Mouse (Mus musculus): ENCODE measurements at regions not wholly inside any gene's neighbourhood (a gene's known extent, or its start where the extent isn't known, plus 50 kb on each side); places are given as distances from the start of the nearest gene placed in this dataset.

DNA sequence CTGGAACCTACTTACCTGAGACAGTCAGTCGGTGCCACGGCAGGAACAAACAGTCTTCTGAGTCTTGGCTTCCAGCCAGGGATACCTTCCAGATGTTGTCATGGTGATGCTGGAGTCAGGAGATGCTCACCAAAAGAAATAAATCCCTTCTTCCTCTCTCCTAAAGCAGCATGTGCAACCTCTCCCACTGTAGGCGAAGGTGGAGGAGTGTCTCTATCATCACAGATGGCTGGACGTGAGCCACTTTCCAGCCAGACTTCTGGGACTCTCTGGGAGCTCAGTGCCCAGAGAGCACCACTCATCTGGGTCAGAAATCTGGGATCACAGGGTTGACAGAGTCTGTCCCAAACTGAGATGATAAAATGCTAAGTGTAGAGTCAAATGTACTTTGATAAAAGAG lies 184.8 kb upstream of the Gjb5 start:
- no peak overlapping the region for H3K27ac ChIP-seq
- no peak overlapping the region for H3K4me3 ChIP-seq
- no peaks in the 10 kb centered on the region for H3K9me3 ChIP-seq
- no peak overlapping the region for H3K4me2 ChIP-seq
- no peaks in the 10 kb centered on the region for H3K27me3 ChIP-seq
- H3K36me3 ChIP-seq, result no peaks in the 10 kb centered on the region
- H3K9ac ChIP-seq, result no peak overlapping the region
- H3K4me1 ChIP-seq (replicated peaks), result 0 out of 2 replicates have a peak, but pooled peaks cover 4% of the 10 kb centered on the region
- no peak for ATAC-seq (ENCODE audit: low FRiP score)
- WGBS, result 61% methylated on average over 4 of the region's 4 CpGs

DNA sequence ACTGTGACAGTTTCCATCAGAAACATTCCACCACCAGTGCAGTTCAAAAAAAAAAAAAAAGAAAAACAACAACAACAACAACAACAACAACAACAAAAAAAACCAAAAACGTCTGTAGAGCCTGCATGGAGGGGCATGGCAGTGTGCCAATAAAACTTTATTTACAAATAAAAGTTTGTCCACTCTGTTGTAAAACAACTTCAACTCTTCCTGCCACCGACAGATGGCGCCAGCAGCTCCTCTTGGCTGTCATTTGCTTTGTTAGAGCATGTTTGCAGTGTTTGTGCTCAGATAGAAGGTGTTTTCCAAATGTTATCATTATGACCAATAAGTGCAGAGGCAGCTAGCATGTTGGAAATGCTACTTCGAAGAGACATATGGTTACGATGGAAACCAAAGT lies 179.0 kb upstream of the Gjb5 start:
- WGBS, result 47% methylated on average over 5 of the region's 5 CpGs
- Histone ChIP-seq H3K4me3 (no peak overlapping the region), H3K36me3 (no peaks in the 10 kb centered on the region), H3K27me3 (no peaks in the 10 kb centered on the region), H3K9ac (no peak overlapping the region), H3K9me3 (0 out of 2 replicates have a peak, but pooled peaks cover 6% of the 10 kb centered on the region), H3K4me1 (replicated peaks) (no peaks in the 10 kb centered on the region), H3K4me2 (no peak overlapping the region), H3K27ac (no peak overlapping the region)
- no peak for ATAC-seq (ENCODE audit: low FRiP score)

DNA sequence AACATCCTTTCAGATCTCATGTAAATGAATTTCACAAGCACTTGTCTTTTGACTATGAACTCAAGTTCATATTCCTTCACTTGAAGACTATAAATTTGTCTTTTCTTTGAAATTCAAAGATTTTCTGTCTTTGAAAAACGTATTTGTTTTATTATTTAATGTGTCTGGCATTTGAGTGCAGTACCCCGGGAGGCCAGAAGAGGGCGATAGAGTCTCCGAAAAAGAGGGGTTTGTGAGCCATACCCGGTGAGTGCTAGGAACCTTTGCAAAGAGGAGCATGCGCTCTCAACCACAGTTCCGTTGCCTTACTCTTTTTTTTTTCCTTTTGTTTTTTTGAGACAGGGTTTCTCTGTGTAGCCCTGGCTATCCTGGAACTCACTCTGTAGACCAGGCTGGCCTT lies 177.6 kb upstream of the Gjb5 start:
- no peak overlapping the region for H3K27ac ChIP-seq
- no peak for ATAC-seq (ENCODE audit: low FRiP score)
- 83% methylated on average over 7 of the region's 7 CpGs for WGBS

DNA sequence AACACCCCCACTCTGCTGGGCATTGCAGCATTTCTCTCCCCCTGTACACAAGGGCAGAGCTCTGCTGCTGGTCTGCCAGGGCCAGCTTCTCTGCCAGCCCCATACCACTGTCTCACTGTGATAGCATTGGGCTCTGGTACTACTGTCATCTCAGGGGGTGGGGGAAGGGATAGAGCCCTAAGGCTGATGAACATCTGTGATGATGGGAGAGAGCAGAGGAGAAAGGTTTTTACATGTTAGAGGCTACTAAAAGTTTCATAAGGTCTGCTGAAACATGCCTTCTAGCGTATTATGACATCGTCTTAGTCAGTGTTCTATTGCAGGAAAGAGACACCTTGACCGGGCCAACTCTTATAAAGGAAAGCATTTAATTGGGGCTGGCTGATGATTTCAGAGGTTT lies 176.4 kb upstream of the Gjb5 start:
- WGBS, result 98% methylated on average over 3 of the region's 3 CpGs
- Histone ChIP-seq H3K4me1 (replicated peaks) (no peaks in the 10 kb centered on the region), H3K27ac (no peak overlapping the region), H3K27me3 (no peaks in the 10 kb centered on the region), H3K9ac (no peak overlapping the region), H3K36me3 (no peaks in the 10 kb centered on the region), H3K4me3 (no peak overlapping the region), H3K4me2 (no peak overlapping the region), H3K9me3 (0 out of 2 replicates have a peak, but pooled peaks cover 6% of the 10 kb centered on the region)
- ATAC-seq (ENCODE audit: low FRiP score), result no peak

More for the DNA sequence above, 177.6 kb upstream of the Gjb5 start:
- no peaks in the 10 kb centered on the region for H3K36me3 ChIP-seq
- no peaks in the 10 kb centered on the region for H3K4me1 ChIP-seq (replicated peaks)
- no peak overlapping the region for H3K4me3 ChIP-seq
- 0 out of 2 replicates have a peak, but pooled peaks cover 6% of the 10 kb centered on the region for H3K9me3 ChIP-seq
- H3K9ac ChIP-seq, result no peak overlapping the region
- no peaks in the 10 kb centered on the region for H3K27me3 ChIP-seq
- H3K4me2 ChIP-seq, result no peak overlapping the region

- no peak for ATAC-seq (ENCODE audit: low FRiP score)
- H3K9ac ChIP-seq, result no peak overlapping the region
- no peak overlapping the region for H3K4me3 ChIP-seq
- 0 out of 2 replicates have a peak, but pooled peaks cover 6% of the 10 kb centered on the region for H3K9me3 ChIP-seq
- H3K4me1 ChIP-seq (replicated peaks), result no peaks in the 10 kb centered on the region
- no peak overlapping the region for H3K27ac ChIP-seq
- 75% methylated on average over 4 of the region's 4 CpGs for WGBS
- no peaks in the 10 kb centered on the region for H3K36me3 ChIP-seq
- no peak overlapping the region for H3K4me2 ChIP-seq
- H3K27me3 ChIP-seq, result no peaks in the 10 kb centered on the region
These were observed 175.7 kb upstream of the Gjb5 start for GRCm38 (mm10) chr4:127533726-127534125.

DNA sequence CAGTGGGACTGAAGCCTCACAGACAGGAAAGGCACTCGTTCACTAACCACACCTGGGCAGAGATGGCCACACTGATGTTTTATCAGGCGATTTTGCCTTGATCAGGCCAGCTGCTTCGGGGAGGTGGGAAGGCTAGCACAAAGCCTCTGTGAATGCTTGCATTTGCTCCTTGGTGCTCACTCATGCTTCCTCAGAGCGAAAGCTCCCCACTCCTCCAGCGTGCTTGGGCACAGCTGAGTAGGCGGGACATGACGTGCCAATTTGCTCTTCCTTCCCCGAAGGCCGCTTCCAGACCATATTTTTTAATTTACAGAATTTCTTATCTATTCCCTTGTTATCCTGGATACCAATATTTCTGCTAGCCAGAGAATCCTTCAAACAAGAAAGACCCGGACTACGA lies 172.8 kb upstream of the Gjb5 start:
- Histone ChIP-seq H3K4me3 (no peak overlapping the region), H3K9me3 (0 out of 2 replicates have a peak, but pooled peaks cover 6% of the 10 kb centered on the region), H3K27me3 (no peaks in the 10 kb centered on the region), H3K4me2 (no peak overlapping the region), H3K36me3 (no peaks in the 10 kb centered on the region), H3K27ac (no peak overlapping the region), H3K9ac (no peak overlapping the region), H3K4me1 (replicated peaks) (no peaks in the 10 kb centered on the region)
- 80% methylated on average over 11 of the region's 11 CpGs for WGBS
- no peak for ATAC-seq (ENCODE audit: low FRiP score)

- Histone ChIP-seq H3K36me3 (no peaks in the 10 kb centered on the region), H3K4me2 (no peak overlapping the region), H3K9ac (no peak overlapping the region), H3K9me3 (no peaks in the 10 kb centered on the region), H3K27ac (no peak overlapping the region), H3K27me3 (no peaks in the 10 kb centered on the region), H3K4me3 (no peak overlapping the region), H3K4me1 (replicated peaks) (no peaks in the 10 kb centered on the region)
- WGBS, result 93% methylated on average over 2 of the region's 2 CpGs
- ATAC-seq (ENCODE audit: low FRiP score), result no peak
These were observed 164.2 kb upstream of the Gjb5 start for GRCm38 (mm10) chr4:127522151-127522550.

DNA sequence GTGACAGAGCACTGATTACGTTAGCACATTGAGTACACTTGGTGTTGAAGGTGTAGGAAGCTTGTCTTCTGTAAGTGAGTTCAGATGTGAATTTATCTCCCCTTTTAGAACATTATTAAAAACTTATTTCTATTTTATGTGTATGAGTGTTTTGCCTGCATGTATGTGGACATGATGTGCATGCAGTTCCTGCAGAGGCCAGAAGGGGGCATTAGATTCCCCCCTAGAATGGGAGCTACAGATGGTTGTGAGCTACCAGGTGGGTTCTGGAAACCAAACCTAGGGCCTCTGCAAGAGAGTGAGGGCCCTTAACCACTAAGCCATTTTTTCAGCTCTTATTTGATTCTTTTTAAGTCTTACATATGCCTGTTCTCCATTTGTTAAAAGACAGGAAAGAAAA lies 160.0 kb upstream of the Gjb5 start:
- Histone ChIP-seq H3K27ac (no peak overlapping the region), H3K4me2 (no peak overlapping the region), H3K9ac (no peak overlapping the region), H3K9me3 (no peaks in the 10 kb centered on the region), H3K36me3 (no peaks in the 10 kb centered on the region), H3K4me3 (no peak overlapping the region), H3K4me1 (replicated peaks) (no peaks in the 10 kb centered on the region), H3K27me3 (no peaks in the 10 kb centered on the region)
- no peak for ATAC-seq (ENCODE audit: low FRiP score)
- WGBS, result 94% methylated on average over 1 of the region's 1 CpGs

GRCm38 (mm10) chr4:127517539-127517938 lies 159.6 kb upstream of the Gjb5 start:
- H3K4me2 ChIP-seq, result no peak overlapping the region
- H3K9ac ChIP-seq, result no peak overlapping the region
- H3K27me3 ChIP-seq, result no peaks in the 10 kb centered on the region
- H3K27ac ChIP-seq, result no peak overlapping the region
- H3K9me3 ChIP-seq, result no peaks in the 10 kb centered on the region
- no peak for ATAC-seq (ENCODE audit: low FRiP score)
- no peaks in the 10 kb centered on the region for H3K36me3 ChIP-seq
- no peak overlapping the region for H3K4me3 ChIP-seq
- 90% methylated on average over 7 of the region's 7 CpGs for WGBS
- no peaks in the 10 kb centered on the region for H3K4me1 ChIP-seq (replicated peaks)

DNA sequence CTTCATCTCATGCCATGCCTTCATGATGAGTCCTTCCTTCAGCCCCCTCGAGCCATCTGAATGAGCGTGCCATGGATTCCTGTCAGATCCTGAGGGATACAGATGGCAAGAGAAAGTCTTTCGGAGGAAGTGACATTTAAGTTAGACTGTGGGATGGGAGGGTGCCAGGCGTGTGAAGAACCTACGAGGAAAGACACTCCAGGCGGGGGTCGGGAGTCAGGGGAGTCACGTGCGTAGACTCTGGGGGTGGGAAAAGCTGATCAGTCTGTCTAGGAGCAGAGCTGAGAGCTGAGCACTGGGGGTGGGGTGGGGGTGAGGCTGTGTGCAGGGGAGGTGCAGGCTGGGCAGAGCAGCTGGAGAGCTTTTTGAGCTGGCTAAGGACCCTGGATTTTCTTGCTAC lies 152.0 kb upstream of the Gjb5 start:
- no peak for ATAC-seq (ENCODE audit: low FRiP score)
- H3K36me3 ChIP-seq, result no peaks in the 10 kb centered on the region
- H3K4me2 ChIP-seq, result no peak overlapping the region
- no peaks in the 10 kb centered on the region for H3K27me3 ChIP-seq
- no peak overlapping the region for H3K4me3 ChIP-seq
- no peaks in the 10 kb centered on the region for H3K9me3 ChIP-seq
- no peak overlapping the region for H3K9ac ChIP-seq
- 84% methylated on average over 9 of the region's 9 CpGs for WGBS
- no peak overlapping the region for H3K27ac ChIP-seq
- H3K4me1 ChIP-seq (replicated peaks), result no peaks in the 10 kb centered on the region

DNA sequence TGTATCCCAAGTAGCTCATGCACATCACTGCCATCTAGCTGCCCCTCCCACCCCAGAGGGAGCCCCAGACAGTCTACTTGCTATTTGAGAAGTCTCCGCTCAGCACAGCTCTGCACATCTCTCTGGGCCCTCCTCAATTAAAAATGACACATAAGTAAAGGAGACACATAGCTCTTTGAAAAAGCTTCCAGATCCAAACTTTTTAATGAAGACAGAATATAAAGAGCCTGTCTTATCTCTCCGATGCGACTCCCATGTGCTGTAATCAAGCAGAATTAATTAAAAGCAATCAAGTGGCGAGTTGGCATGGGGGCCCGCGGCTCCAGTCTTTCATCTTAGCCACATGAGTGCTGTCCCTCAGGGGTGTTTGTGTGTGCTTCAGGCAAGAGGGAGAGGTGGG lies 144.6 kb upstream of the Gjb5 start:
- ATAC-seq (ENCODE audit: low FRiP score), result no peak
- H3K27ac ChIP-seq, result no peak overlapping the region
- no peaks in the 10 kb centered on the region for H3K27me3 ChIP-seq
- no peaks in the 10 kb centered on the region for H3K9me3 ChIP-seq
- no peak overlapping the region for H3K9ac ChIP-seq
- H3K4me2 ChIP-seq, result no peak overlapping the region
- no peak overlapping the region for H3K4me3 ChIP-seq
- WGBS, result 62% methylated on average over 6 of the region's 6 CpGs
- peaks cover 9% of the 10 kb centered on the region for H3K4me1 ChIP-seq (replicated peaks)
- H3K36me3 ChIP-seq, result no peaks in the 10 kb centered on the region

GRCm38 (mm10) chr4:127501881-127502280 lies 143.9 kb upstream of the Gjb5 start:
- Histone ChIP-seq H3K9me3 (no peaks in the 10 kb centered on the region), H3K4me1 (replicated peaks) (peaks cover 9% of the 10 kb centered on the region), H3K4me3 (no peak overlapping the region), H3K9ac (no peak overlapping the region), H3K27me3 (no peaks in the 10 kb centered on the region), H3K27ac (no peak overlapping the region), H3K4me2 (no peak overlapping the region), H3K36me3 (no peaks in the 10 kb centered on the region)
- WGBS, result 92% methylated on average over 7 of the region's 7 CpGs
- no peak for ATAC-seq (ENCODE audit: low FRiP score)

DNA sequence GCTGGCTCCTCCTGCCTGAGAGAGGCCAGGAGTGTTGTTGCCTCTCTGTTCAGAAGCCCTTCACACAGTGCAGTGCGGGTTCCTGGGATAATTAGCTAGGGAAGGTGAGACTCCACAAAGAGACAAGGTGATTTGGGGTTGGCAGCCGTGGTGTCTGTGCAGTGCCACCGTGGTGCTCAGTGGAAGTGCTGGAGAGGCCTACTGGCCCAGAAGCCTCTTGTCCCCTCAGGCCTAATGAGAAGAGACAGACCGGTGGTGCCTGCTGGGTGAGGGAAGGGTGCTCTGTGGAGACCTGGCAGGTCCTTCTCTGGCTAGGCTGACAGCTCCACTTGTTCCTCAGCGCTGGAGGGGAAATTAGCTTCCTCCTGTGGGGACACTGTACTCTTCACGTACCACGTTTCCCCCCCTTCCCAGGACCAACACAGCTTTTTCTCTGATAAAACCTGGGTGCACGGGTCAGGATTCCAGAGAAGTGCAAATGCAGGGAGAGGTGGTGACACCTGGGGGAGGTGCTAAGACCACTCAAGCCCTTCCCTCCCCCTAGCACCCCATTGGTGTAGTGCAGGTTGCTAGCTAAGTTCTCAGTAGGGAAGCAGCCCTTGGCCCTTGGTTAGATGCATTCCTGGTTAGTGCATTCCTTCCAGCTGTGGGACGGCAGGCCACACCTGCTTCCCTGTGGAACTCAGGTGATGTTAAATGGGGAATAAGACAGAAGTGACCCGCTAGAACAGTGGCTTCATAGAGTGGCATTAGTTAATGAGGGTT lies 129.2 kb upstream of the Gjb5 start:
- peak overlapping the region; percentile 8; the same call in 1 of the 2 replicates for H3K27ac ChIP-seq
- H3K36me3 ChIP-seq, result no peaks in the 10 kb centered on the region
- peaks cover 10% of the 10 kb centered on the region for H3K4me1 ChIP-seq (replicated peaks)
- no peaks in the 10 kb centered on the region for H3K9me3 ChIP-seq
- H3K9ac ChIP-seq, result no peak overlapping the region
- H3K4me3 ChIP-seq, result no peak overlapping the region
- 47% methylated on average over 10 of the region's 10 CpGs for WGBS
- ATAC-seq (ENCODE audit: low FRiP score), result no peak
- H3K4me2 ChIP-seq, result no peak overlapping the region
- no peaks in the 10 kb centered on the region for H3K27me3 ChIP-seq

Data from hindbrain, embryonic 13.5 days (tissue).